Mouse (Mus musculus): ENCODE data around the gene Olfr1154. TPM values are rescaled to one million over a fixed set of nuclear protein-coding genes. Genes with fewer than 3 reads are reported as not detected.

Olfr1154 gene
- polyA plus RNA-seq (2012; rRNA removed): not detected in 2 replicates

DNA sequence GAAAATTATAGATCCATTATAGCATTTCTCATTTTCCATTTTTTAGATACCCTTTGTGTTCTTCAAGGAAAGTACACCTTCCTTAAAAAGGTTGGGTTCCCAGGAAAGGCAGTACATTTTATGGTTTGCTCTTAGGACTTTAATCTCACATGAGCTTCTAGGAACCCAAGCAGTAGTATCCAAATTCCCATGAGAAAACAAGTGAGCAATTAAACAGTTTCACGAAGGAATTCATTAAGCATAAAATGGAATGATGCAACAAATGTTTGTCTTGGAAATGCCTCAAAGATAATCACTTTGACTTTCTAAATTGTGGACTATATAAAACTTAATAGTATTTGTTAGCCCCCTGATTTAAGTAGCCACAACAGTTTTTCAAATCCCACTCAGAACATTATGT, at the start of gene Olfr1154:
Gene Olfr1154 (minus strand): TSS at position 101 of the 400 bp plus-strand sequence.
- no peak for DNase-seq (ENCODE audit: low read depth)

- no peak for DNase-seq (ENCODE audit: low read depth)
Observed at GRCm38 (mm10) chr2:87953000-87953399, 48.0 kb upstream of the Olfr1154 start, which contains the start of gene Olfr1156. TSS of gene Olfr1156 (minus strand) at chr2:87953100.

DNA sequence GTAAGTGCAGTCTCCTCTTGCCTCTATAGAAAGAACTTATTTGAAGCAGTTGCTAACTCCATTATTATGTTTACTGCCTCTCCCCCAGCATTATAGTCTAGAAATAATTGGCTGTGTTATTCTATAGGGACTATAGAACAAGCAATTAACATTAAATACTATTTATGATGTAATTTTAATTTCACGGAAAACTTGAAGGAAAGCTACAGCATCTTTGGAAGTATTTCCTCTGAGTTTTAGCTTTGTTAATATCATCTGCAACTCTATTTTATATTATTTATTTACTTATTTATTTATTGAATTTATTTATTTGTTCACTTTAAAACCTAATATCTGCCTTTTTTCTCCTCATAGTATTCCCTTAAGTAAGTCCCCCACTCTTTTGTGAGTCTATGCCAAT, 40.1 kb upstream of the Olfr1154 start, which contains the start of gene Olfr1155:
Gene Olfr1155 (minus strand): TSS at position 101 of the 400 bp plus-strand sequence.
- DNase-seq (ENCODE audit: low read depth): no peak

DNA sequence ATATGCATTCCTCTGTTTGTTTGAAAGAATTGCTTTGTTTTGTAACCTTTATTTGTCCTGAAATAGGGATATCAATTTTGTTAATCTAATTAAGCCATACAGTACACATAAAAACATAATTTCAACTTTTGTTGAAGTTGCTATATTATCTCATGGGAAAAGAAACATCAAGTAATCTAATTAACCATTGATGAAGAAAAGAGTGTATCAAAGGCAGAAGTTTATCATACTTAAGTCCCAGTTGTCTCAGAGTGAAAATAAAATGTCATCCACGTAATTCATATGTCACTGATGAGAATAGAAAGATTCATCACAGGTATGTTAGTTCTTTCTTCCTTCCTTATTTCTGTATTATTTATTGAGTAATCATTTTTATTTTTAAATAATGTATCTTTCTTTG, 10.3 kb downstream of the Olfr1154 start, which contains the start of gene Olfr1153:
Gene Olfr1153 (plus strand): TSS at position 301 of the 400 bp plus-strand sequence.
- no peak for DNase-seq (ENCODE audit: low read depth)

DNA sequence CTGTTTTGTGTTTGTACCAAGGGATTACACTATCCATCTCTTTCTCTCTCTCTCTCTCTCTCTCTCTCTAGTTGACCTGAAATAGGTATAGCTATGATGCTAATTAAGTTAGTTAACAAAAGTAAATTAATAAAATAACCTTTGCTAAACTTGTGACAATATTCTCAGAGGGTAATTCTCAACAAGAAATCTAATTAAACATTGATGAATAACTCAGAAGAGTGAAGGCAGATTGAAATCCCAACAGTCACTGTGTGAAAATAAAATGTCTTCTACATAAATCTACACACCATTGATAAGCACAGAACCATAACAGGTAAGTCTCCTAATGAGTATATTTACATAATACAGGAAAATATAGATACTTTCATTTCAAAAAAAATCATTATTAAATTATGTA, 38.8 kb downstream of the Olfr1154 start, which contains the start of gene Olfr1152:
Gene Olfr1152 (plus strand): TSS at position 301 of the 400 bp plus-strand sequence.
- no peak for DNase-seq (ENCODE audit: low read depth)

- DNase-seq (ENCODE audit: low read depth): no peak
Observed at GRCm38 (mm10) chr2:87855562-87855961, 49.4 kb downstream of the Olfr1154 start, which contains the start of gene Olfr1151. TSS of gene Olfr1151 (plus strand) at chr2:87855862.

Other genes with a start within 250 kb of the Olfr1154 start
- gene Olfr1134, start 246.7 kb downstream of the Olfr1154 start, polyA plus RNA-seq (2012; rRNA removed): not detected in 2 replicates
- not detected in 2 replicates for gene Olfr1135, start 231.5 kb downstream of the Olfr1154 start, polyA plus RNA-seq (2012; rRNA removed)
- gene Olfr1136, start 211.2 kb downstream of the Olfr1154 start, polyA plus RNA-seq (2012; rRNA removed): not detected in 2 replicates
- gene Olfr1137, start 192.0 kb downstream of the Olfr1154 start, polyA plus RNA-seq (2012; rRNA removed): not detected in 2 replicates
- not detected in 2 replicates for gene Olfr1138, start 165.2 kb downstream of the Olfr1154 start, polyA plus RNA-seq (2012; rRNA removed)
- gene Olfr1140, start 161.4 kb downstream of the Olfr1154 start, polyA plus RNA-seq (2012; rRNA removed): not detected in 2 replicates
- gene Olfr1141, start 151.2 kb downstream of the Olfr1154 start, polyA plus RNA-seq (2012; rRNA removed): not detected in 2 replicates
- gene Olfr152, start 125.7 kb downstream of the Olfr1154 start, polyA plus RNA-seq (2012; rRNA removed): not detected in 2 replicates
- gene Olfr1143, start 104.6 kb downstream of the Olfr1154 start, polyA plus RNA-seq (2012; rRNA removed): not detected in 2 replicates
- gene Olfr1145, start 95.3 kb downstream of the Olfr1154 start, polyA plus RNA-seq (2012; rRNA removed): not detected in 2 replicates
- not detected in 2 replicates for gene Olfr1148, start 74.6 kb downstream of the Olfr1154 start, polyA plus RNA-seq (2012; rRNA removed)
- gene Olfr1150-ps1, start 61.2 kb downstream of the Olfr1154 start, polyA plus RNA-seq (2012; rRNA removed): not detected in 2 replicates
- gene Olfr1151, start 49.3 kb downstream of the Olfr1154 start, polyA plus RNA-seq (2012; rRNA removed): not detected in 2 replicates
- gene Olfr1152, start 38.7 kb downstream of the Olfr1154 start, polyA plus RNA-seq (2012; rRNA removed): not detected in 2 replicates
- not detected in 2 replicates for gene Olfr1153, start 10.2 kb downstream of the Olfr1154 start, polyA plus RNA-seq (2012; rRNA removed)
- gene Olfr1155, start 40.0 kb upstream of the Olfr1154 start, polyA plus RNA-seq (2012; rRNA removed): not detected in 2 replicates
- not detected in 2 replicates for gene Olfr1156, start 47.9 kb upstream of the Olfr1154 start, polyA plus RNA-seq (2012; rRNA removed)
- gene Olfr1157, start 63.1 kb upstream of the Olfr1154 start, polyA plus RNA-seq (2012; rRNA removed): not detected in 2 replicates
- gene Olfr74, start 69.5 kb upstream of the Olfr1154 start, polyA plus RNA-seq (2012; rRNA removed): not detected in 2 replicates
- gene Olfr1158, start 84.9 kb upstream of the Olfr1154 start, polyA plus RNA-seq (2012; rRNA removed): not detected in 2 replicates
- not detected in 2 replicates for gene Olfr1160, start 103.1 kb upstream of the Olfr1154 start, polyA plus RNA-seq (2012; rRNA removed)
- gene Olfr1161, start 117.6 kb upstream of the Olfr1154 start, polyA plus RNA-seq (2012; rRNA removed): not detected in 2 replicates
- not detected in 2 replicates for gene Olfr73, start 132.5 kb upstream of the Olfr1154 start, polyA plus RNA-seq (2012; rRNA removed)
- not detected in 2 replicates for gene Olfr1162, start 146.0 kb upstream of the Olfr1154 start, polyA plus RNA-seq (2012; rRNA removed)
- not detected in 2 replicates for gene Olfr1163, start 166.7 kb upstream of the Olfr1154 start, polyA plus RNA-seq (2012; rRNA removed)
- not detected in 2 replicates for gene Olfr1164, start 188.8 kb upstream of the Olfr1154 start, polyA plus RNA-seq (2012; rRNA removed)
- gene Olfr1166, start 223.1 kb upstream of the Olfr1154 start, polyA plus RNA-seq (2012; rRNA removed): not detected in 2 replicates

Measured in gonadal fat pad, adult 2 months (tissue).